Mouse (Mus musculus): ENCODE results near the gene Iqcc. TPM values are rescaled to one million over a fixed set of nuclear protein-coding genes. Genes with fewer than 3 reads are reported as not detected.

The Iqcc gene
- total RNA-seq (2023): 10.8 to 16.9 TPM (median 13.6 TPM) in 4 replicates

DNA sequence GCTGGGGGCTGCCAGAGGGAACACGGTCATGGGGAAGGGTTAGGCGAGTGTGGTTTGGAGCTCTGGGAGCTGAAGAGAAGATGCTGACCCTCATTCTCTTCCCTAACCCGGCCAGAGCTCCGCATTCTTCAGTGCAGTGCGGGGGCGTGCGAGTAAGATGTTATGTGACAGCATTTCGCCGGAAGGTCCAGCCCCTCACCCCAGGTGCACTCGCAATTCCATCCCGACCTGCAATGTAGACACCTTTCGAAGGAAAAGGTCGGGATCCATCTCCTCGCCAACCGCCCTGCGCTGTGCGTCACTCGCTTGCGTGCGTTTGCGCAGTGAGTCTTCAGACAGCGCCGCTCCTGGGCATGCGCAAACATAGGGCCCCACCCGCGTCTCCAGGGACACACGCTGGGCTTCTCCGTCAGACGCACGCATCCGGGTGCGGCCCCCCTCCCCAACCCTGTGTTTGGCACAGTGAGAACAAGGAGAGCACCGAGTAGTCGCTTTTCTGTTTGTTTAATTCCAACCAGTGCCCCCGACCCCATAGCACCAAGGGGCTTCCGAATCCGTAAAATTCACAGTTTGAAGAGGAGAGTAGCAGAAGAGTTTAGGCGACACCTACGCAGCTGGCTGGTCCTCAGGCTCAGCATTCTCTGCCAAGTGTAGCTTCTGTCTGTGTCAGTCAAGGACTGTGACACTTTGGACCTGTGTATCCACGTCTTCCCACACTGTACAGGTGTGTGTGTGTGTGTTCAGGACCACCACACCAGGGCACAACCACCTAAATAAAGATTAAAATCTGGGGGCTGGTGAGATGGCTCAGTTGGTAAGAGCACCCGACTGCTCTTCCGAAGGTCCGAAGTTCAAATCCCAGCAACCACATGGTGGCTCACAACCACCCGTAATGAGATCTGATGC lies at the start of gene Iqcc:
Iqcc (minus strand) TSS at position 314 of the 906 bp plus-strand sequence.

DNA sequence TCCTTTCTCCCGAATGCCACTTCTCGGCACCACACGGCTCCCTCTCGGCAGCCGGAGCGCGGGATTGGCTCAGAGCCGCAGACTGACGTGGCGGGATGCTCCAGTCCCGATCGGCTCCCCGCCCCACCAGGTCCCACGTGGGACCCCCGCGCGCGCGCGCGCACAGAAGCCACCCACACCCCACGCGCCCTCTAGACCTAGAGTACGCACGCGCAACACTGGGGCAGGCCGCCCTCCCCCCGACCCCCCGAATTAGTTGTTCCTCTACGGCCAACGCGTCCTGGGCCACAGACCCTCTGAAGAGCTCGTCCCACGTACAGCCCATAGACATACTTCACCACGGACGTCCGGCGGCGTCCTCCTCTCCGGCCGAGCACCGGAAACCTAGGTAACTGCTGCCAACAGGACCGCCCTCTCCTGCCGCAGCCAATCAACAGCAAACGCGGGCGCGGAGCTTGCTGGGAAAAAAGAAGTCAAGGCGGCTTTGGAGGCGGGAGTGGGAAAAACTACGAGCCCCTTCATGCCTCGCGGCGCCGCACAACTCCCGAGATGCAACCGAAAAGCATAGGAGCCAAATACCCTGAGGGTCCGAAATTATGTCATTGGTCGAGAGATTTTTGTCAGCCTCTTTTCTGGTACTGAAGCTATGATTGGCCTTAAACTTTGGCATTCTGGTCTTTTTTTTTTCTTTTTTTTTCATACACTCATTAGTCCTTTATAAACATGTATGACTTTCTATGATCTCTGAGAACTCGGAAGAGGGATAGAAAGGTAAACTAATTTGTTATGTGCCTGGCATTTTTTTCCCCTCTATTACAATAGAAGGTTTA lies 22.0 kb upstream of the Iqcc start, which contains the start of gene Txlna:
Txlna (minus strand) TSS at position 428 of the 830 bp plus-strand sequence.

DNA sequence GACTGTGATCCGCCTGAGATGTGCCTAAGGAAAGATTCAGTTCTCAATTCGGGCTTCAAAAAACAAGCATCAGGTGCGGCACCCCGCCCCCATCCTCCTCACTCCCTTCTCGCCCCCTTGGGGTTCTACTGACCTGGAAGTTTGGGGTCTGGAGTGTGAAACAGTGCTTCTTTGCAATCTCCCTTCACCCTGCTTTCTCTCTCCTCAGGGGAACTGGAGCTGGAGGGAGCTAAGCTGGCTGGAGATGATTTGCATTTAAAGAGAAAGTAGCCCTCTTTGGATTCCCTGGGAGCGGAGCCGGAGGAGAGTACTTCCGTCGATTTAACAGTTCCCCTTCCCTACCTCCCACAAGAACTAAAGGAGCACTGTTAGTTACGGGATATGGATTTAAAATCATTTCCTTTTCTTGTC lies 4.8 kb upstream of the Iqcc start, which contains the start of gene Ccdc28b:
Ccdc28b (minus strand) TSS at position 267 of the 411 bp plus-strand sequence.

DNA sequence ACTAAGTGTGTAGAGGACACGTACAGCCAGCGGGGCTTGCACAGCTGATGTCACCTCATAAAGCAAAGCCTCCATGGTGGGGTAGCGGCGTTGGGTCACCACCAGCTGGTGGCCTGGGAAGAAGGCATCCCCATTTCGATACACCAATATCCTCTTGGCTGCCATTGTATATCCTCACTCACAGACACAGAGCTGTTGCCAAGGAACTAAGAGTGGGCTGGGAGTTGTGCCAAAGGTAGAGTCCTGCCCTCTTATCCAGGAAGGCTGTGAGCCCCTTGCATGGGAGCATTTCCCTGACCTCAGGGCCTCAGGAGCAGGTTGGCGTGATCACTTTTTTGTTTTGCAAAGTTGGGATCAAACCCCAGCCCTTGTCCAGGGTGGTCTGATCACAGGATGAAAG lies 4.8 kb downstream of the Iqcc start, which contains the start of gene Dcdc2b:
Dcdc2b (minus strand) TSS at position 165 of the 400 bp plus-strand sequence.

DNA sequence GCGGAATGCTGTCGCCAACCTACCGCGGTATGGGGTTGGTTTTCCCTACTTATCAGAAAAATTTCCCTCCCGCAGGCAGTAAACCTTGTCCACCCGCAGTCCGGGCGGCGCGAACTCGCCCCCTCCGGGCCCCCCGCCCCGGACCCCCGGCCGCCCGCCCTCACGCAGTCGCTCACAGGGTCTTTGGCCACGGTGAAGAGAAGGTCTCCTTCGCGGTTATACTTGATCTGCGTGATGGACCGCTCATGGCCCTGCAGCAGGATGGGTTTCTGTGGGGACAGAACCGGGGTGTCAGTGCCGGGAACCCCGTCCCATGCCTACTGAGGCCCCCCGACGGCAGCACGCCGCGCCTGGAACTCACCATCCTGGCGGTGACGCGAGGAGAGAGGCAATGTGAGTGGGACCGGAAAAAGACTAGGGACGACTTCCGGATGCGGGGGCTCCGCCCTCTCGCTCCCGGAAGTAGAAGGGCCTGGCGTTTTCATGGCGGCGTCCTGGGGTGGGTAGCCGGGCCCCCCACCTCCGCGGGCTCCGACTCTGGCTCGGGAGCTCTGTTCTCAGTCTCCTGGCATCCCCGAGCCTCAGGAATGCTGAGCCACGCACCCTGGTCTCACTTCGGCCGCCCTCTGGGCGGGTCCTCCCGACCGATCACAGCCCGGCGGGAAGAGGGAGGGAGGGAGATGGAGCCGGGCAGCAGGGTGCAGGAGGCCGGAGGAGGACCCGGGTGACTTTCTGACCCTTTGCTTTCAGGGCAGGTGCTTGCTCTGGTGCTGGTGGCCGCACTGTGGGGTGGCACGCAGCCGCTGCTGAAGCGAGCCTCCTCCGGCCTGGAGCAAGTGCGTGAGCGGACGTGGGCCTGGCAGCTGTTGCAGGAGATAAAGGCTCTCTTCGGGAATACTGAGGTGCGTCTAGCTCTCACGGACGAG lies 18.4 kb downstream of the Iqcc start, which contains the start of the genes Eif3i and Tmem234:
Eif3i (minus strand) TSS at position 416 of the 926 bp plus-strand sequence.
Tmem234 (plus strand) TSS at position 436 of the 926 bp plus-strand sequence.

DNA sequence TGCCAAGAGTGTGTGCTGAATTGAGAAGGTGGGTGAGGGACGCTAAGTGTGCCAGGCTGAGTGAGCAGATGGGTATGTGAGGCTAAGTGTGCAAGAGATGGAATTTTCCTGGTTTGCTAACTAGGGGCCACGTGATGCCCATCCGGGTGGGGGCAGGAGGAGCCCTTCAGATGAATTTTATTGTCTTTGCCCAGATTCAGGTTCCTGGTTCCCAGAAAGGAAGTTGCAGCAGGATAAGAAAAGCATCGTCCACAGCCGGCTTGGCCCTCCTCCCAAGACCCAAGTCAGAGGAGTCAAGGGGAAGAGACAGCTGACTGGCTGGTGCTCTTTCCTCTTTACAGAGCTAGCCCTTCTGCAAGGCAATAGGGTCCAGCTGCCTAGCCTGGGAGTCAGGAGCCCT lies 40.4 kb downstream of the Iqcc start, which contains the start of gene Fam167b:
Fam167b (minus strand) TSS at position 84 of the 400 bp plus-strand sequence.

DNA sequence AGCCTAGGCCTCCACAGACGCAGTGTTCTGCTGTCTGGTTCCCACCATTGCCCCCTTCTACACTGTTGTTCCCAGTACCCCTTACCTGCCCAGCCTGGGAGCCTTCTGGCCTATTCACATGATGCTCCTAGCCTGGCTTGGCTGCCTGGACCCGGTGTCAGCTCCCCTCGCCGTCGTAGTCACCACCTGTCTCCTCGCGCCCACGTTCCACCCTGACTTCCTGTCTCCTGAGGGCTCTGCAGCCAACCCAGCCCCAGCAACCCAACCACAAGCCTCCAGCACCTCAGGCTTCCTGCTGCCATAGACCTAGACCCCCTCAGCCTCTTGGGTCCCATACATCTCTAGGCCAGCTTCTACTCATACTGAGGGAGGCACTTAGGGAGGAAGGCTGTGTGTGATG lies 45.5 kb downstream of the Iqcc start, which contains the start of gene Lck:
Lck (minus strand) TSS at position 212 of the 400 bp plus-strand sequence.

Other genes starting within 250 kb of the Iqcc start
- 2.2 to 4.1 TPM (median 3.4 TPM) in 4 replicates for gene Zbtb8a, start 241.0 kb downstream of the Iqcc start, total RNA-seq (2023)
- gene Zbtb8b, start 178.2 kb downstream of the Iqcc start, total RNA-seq (2023): not detected in 4 replicates
- gene Bsdc1, start 157.5 kb downstream of the Iqcc start, total RNA-seq (2023): 125 to 159 TPM (median 135 TPM) in 4 replicates
- 0.46 to 0.88 TPM in 2 of 4 replicates, not detected in the others for gene Tssk3, start 128.1 kb downstream of the Iqcc start, total RNA-seq (2023)
- 2.2 to 3.5 TPM in 2 of 4 replicates, not detected in the others for gene Fam229a, start 127.9 kb downstream of the Iqcc start, total RNA-seq (2023)
- gene Marcksl1, start 105.5 kb downstream of the Iqcc start, total RNA-seq (2023): 87.6 to 108 TPM (median 95.2 TPM) in 4 replicates
- gene Hdac1, start 76.4 kb downstream of the Iqcc start, total RNA-seq (2023): 167 to 184 TPM (median 171 TPM) in 4 replicates
- 18.6 to 29.8 TPM (median 24.1 TPM) in 4 replicates for gene Lck, start 45.5 kb downstream of the Iqcc start, total RNA-seq (2023)
- not detected in 4 replicates for gene Fam167b, start 40.5 kb downstream of the Iqcc start, total RNA-seq (2023)
- gene Eif3i, start 18.5 kb downstream of the Iqcc start, total RNA-seq (2023): 145 to 162 TPM (median 151 TPM) in 4 replicates
- gene Tmem234, start 18.4 kb downstream of the Iqcc start, total RNA-seq (2023): 107 to 127 TPM (median 116 TPM) in 4 replicates
- 0.88 to 2.6 TPM (median 1.4 TPM) in 4 replicates for gene Dcdc2b, start 4.8 kb downstream of the Iqcc start, total RNA-seq (2023)
- gene Ccdc28b, start 4.8 kb upstream of the Iqcc start, total RNA-seq (2023): 14.8 to 21.3 TPM (median 20.1 TPM) in 4 replicates
- 80.5 to 92.9 TPM (median 85.9 TPM) in 4 replicates for gene Txlna, start 22.0 kb upstream of the Iqcc start, total RNA-seq (2023)
- 36.4 to 49.2 TPM (median 40.5 TPM) in 4 replicates for gene Kpna6, start 53.7 kb upstream of the Iqcc start, total RNA-seq (2023)
- 17.0 to 20.4 TPM (median 18.8 TPM) in 4 replicates for gene Tmem39b, start 77.7 kb upstream of the Iqcc start, total RNA-seq (2023)
- gene Khdrbs1, start 123.2 kb upstream of the Iqcc start, total RNA-seq (2023): 131 to 145 TPM (median 136 TPM) in 4 replicates
- gene Ptp4a2, start 192.1 kb upstream of the Iqcc start, total RNA-seq (2023): 402 to 422 TPM (median 407 TPM) in 4 replicates

Data from B cell, adult 62 days (primary cell).